Mouse (Mus musculus): ENCODE measurements around the gene Hcfc1r1. TPM values are rescaled to one million over a fixed set of nuclear protein-coding genes. Genes with fewer than 3 reads are reported as not detected.

The Hcfc1r1 gene
- polyA plus RNA-seq, 1 experiment = 253 TPM

GRCm38 (mm10) chr17:23681086-23681485, 7.7 kb downstream of the Hcfc1r1 start:
- Histone ChIP-seq H3ac (ENCODE audit: control insufficient read depth, insufficient read length, low read depth) (no peak overlapping the region), H3K79me2 (ENCODE audit: control insufficient read depth, insufficient read depth) (peaks cover 12% of the 10 kb centered on the region), H3K4me3 (ENCODE audit: insufficient read depth, poor library complexity, severe bottlenecking) (no peak overlapping the region), H3K27me3 (ENCODE audit: control insufficient read depth, insufficient read depth, insufficient read length) (no peaks in the 10 kb centered on the region), H3K36me3 (ENCODE audit: control insufficient read depth, insufficient read depth) (peaks cover 3% of the 10 kb centered on the region), H3K79me3 (ENCODE audit: low read depth) (peaks cover 6% of the 10 kb centered on the region)
- no peak for TF ChIP-seq CTCF (IDR thresholded peaks at IDR 0.05; ENCODE audit: control insufficient read depth, insufficient read depth, insufficient read length)
- TF ChIP-seq FOSL1 (IDR thresholded peaks at IDR 0.05; ENCODE audit: insufficient read depth, low read length, poor library complexity, severe bottlenecking) = peak; percentile 44
- peak; percentile 67 for TF ChIP-seq MAX (IDR thresholded peaks at IDR 0.05)

GRCm38 (mm10) chr17:23682092-23682491, 8.7 kb downstream of the Hcfc1r1 start:
- Histone ChIP-seq H3K4me3 (ENCODE audit: insufficient read depth, poor library complexity, severe bottlenecking) (no peak overlapping the region), H3K27me3 (ENCODE audit: control insufficient read depth, insufficient read depth, insufficient read length) (no peaks in the 10 kb centered on the region)
- TF ChIP-seq MYOD1 (IDR thresholded peaks at IDR 0.05; ENCODE audit: control insufficient read depth, insufficient read length, low read depth) = no peak
- no peak for TF ChIP-seq CTCF (IDR thresholded peaks at IDR 0.05; ENCODE audit: control insufficient read depth, insufficient read depth, insufficient read length)
- TF ChIP-seq USF1 (IDR thresholded peaks at IDR 0.05; ENCODE audit: low read depth) = no peak
- no peak for TF ChIP-seq MYOG (IDR thresholded peaks at IDR 0.05; ENCODE audit: control insufficient read depth, extremely low read depth, insufficient read length)
- TF ChIP-seq CEBPB (IDR thresholded peaks at IDR 0.05; ENCODE audit: low read depth) = no peak
- TF ChIP-seq MAX (IDR thresholded peaks at IDR 0.05) = no peak
- TF ChIP-seq FOSL1 (IDR thresholded peaks at IDR 0.05; ENCODE audit: insufficient read depth, low read length, poor library complexity, severe bottlenecking) = no peak

GRCm38 (mm10) chr17:23682530-23682929, 9.1 kb downstream of the Hcfc1r1 start:
- no peaks in the 10 kb centered on the region for H3K36me3 ChIP-seq (ENCODE audit: control insufficient read depth, insufficient read depth)
- H3K27me3 ChIP-seq (ENCODE audit: control insufficient read depth, insufficient read depth, insufficient read length) = no peaks in the 10 kb centered on the region
- H3ac ChIP-seq (ENCODE audit: control insufficient read depth, insufficient read length, low read depth) = no peak overlapping the region
- H3K79me2 ChIP-seq (ENCODE audit: control insufficient read depth, insufficient read depth) = no peaks in the 10 kb centered on the region
- no peaks in the 10 kb centered on the region for H3K79me3 ChIP-seq (ENCODE audit: low read depth)
- TF ChIP-seq MAX (IDR thresholded peaks at IDR 0.05) (no peak), CEBPB (IDR thresholded peaks at IDR 0.05; ENCODE audit: low read depth) (no peak), MYOG (IDR thresholded peaks at IDR 0.05; ENCODE audit: control insufficient read depth, extremely low read depth, insufficient read length) (no peak), USF1 (IDR thresholded peaks at IDR 0.05; ENCODE audit: low read depth) (no peak), FOSL1 (IDR thresholded peaks at IDR 0.05; ENCODE audit: insufficient read depth, low read length, poor library complexity, severe bottlenecking) (no peak), CTCF (IDR thresholded peaks at IDR 0.05; ENCODE audit: control insufficient read depth, insufficient read depth, insufficient read length) (no peak), MYOD1 (IDR thresholded peaks at IDR 0.05; ENCODE audit: control insufficient read depth, insufficient read length, low read depth) (no peak)
- no peak overlapping the region for H3K4me3 ChIP-seq (ENCODE audit: insufficient read depth, poor library complexity, severe bottlenecking)

More at GRCm38 (mm10) chr17:23682092-23682491, 8.7 kb downstream of the Hcfc1r1 start:
- peaks cover 2% of the 10 kb centered on the region for H3K79me2 ChIP-seq (ENCODE audit: control insufficient read depth, insufficient read depth)
- H3K36me3 ChIP-seq (ENCODE audit: control insufficient read depth, insufficient read depth) = no peaks in the 10 kb centered on the region
- peaks cover under 1% of the 10 kb centered on the region for H3K79me3 ChIP-seq (ENCODE audit: low read depth)
- H3ac ChIP-seq (ENCODE audit: control insufficient read depth, insufficient read length, low read depth) = no peak overlapping the region

- TF ChIP-seq USF1 (IDR thresholded peaks at IDR 0.05; ENCODE audit: low read depth) (no peak), MAX (IDR thresholded peaks at IDR 0.05) (no peak), MYOG (IDR thresholded peaks at IDR 0.05; ENCODE audit: control insufficient read depth, extremely low read depth, insufficient read length) (no peak), CTCF (IDR thresholded peaks at IDR 0.05; ENCODE audit: control insufficient read depth, insufficient read depth, insufficient read length) (no peak), CEBPB (IDR thresholded peaks at IDR 0.05; ENCODE audit: low read depth) (no peak), FOSL1 (IDR thresholded peaks at IDR 0.05; ENCODE audit: insufficient read depth, low read length, poor library complexity, severe bottlenecking) (no peak), MYOD1 (IDR thresholded peaks at IDR 0.05; ENCODE audit: control insufficient read depth, insufficient read length, low read depth) (no peak)
- no peaks in the 10 kb centered on the region for H3K79me3 ChIP-seq (ENCODE audit: low read depth)
- no peaks in the 10 kb centered on the region for H3K36me3 ChIP-seq (ENCODE audit: control insufficient read depth, insufficient read depth)
- H3K79me2 ChIP-seq (ENCODE audit: control insufficient read depth, insufficient read depth) = no peaks in the 10 kb centered on the region
- H3K4me3 ChIP-seq (ENCODE audit: insufficient read depth, poor library complexity, severe bottlenecking) = no peak overlapping the region
- H3ac ChIP-seq (ENCODE audit: control insufficient read depth, insufficient read length, low read depth) = no peak overlapping the region
- H3K27me3 ChIP-seq (ENCODE audit: control insufficient read depth, insufficient read depth, insufficient read length) = no peaks in the 10 kb centered on the region
These were observed 9.8 kb downstream of the Hcfc1r1 start for GRCm38 (mm10) chr17:23683226-23683625.

GRCm38 (mm10) chr17:23683856-23684672, 10.7 kb downstream of the Hcfc1r1 start, which contains the start of gene Cldn9:
TSS of gene Cldn9 (minus strand) at chr17:23684026.
- TF ChIP-seq MYOD1 (IDR thresholded peaks at IDR 0.05; ENCODE audit: control insufficient read depth, insufficient read length, low read depth) (no peak), CEBPB (IDR thresholded peaks at IDR 0.05; ENCODE audit: low read depth) (no peak), MAX (IDR thresholded peaks at IDR 0.05) (no peak), CTCF (IDR thresholded peaks at IDR 0.05; ENCODE audit: control insufficient read depth, insufficient read depth, insufficient read length) (no peak), FOSL1 (IDR thresholded peaks at IDR 0.05; ENCODE audit: insufficient read depth, low read length, poor library complexity, severe bottlenecking) (no peak), USF1 (IDR thresholded peaks at IDR 0.05; ENCODE audit: low read depth) (no peak)
- Histone ChIP-seq H3K4me3 (ENCODE audit: insufficient read depth, poor library complexity, severe bottlenecking) (no peak within 1 kb of the TSS), H3K36me3 (ENCODE audit: control insufficient read depth, insufficient read depth) (no peaks in the 10 kb centered on the region), H3K79me2 (ENCODE audit: control insufficient read depth, insufficient read depth) (no peaks in the 10 kb centered on the region), H3K79me3 (ENCODE audit: low read depth) (no peaks in the 10 kb centered on the region), H3ac (ENCODE audit: control insufficient read depth, insufficient read length, low read depth) (no peak within 1 kb of the TSS), H3K27me3 (ENCODE audit: control insufficient read depth, insufficient read depth, insufficient read length) (no peaks in the 10 kb centered on the region)
